Mouse (Mus musculus) cerebellum, adult 2 months (tissue): Measurements from ENCODE around the gene Pacrg.

Source experiments
- CTCF ChIP-seq: fragments of 200-500 bp; IDR thresholded peaks from 2 replicates; pipeline ENCODE4 v1.5.1; 2011; ENCODE audit warnings: low read depth, mild to moderate bottlenecking, control low read depth, low read length, moderate library complexity, borderline replicate concordance; ENCODE audit not compliant: insufficient read depth
- POLR2A ChIP-seq: fragments of 200-500 bp; IDR thresholded peaks from 2 replicates; pipeline ENCODE4 v1.6.1; 2011; ENCODE audit warnings: low read length, control low read depth, borderline replicate concordance; ENCODE audit not compliant: insufficient read depth

DNA sequence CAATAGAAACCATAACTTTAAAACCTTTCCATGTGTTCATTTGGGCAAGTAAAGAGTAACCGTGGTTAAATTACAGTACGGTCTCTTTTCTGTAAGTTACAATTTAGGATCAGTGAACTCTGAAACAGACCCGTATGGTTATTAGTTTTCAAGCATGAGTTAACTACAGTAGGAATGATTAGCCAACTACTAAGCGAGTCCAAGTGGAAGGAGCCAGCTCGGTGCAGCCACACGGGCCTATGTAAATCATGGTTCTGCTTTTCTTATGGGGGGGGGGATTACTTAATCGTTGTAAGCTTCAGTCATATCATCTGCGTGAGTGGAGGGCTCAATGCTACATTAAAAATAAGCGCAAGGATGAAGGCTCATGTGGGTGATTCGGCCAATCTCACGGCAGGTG lies 204.6 kb downstream of the Pacrg start:
- no peak for TF ChIP-seq POLR2A
- TF ChIP-seq CTCF: no peak
